Mouse (Mus musculus): Measurements from ENCODE around the gene Ggps1. TPM values are rescaled to one million over a fixed set of nuclear protein-coding genes. Genes with fewer than 3 reads are reported as not detected.

Ggps1 gene
- polyA plus RNA-seq (2015; fragmentation: Nextera tagmentation; extraction: Ambion mirVana): 33.7 and 34.5 TPM in 2 replicates

DNA sequence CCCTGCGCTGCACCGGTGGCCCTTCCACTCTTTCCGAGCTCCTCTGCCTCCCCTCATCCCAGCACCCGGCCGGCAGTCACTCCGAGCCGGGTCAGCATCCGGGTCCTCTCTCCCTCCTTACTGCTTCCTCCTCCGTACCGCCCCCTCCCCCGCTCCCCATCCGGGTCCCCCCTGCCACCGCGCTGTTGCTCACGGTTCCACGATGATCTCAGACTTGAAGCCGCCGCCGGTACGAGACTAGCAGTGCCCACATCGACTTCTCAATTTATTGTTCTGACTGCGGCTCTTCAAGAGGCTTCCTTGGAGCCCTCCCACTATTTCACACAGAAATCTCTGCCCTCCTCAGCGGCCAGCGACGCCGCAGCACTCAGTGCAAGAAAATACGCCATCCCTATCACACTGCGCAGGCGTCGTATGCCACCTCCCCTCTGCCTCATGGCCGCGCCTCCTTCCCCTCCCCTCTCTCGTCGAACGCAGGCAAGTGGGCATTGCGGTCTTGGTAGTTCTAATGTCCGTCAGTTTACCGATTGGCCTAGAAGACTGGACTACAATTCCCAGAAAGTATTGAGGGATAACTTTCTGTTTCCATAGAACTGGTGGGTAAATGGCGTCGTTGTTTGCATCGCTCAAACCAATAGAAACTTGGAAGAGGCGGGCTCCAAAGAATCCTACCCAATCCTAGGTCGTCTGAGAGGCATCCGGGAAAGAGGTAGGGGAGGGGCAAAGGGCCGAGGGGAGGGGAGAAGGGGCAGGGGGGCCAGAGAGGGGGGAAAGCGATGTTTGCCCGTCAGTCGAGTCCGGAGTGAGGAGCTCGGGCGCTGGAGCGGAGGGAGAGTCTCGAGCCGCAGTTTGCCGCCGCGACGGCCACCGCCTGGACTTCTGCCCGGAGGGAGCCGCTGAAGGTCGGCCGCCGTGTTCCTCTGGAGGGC, at the start of gene Ggps1, which contains the start of gene Arid4b:
TSS of gene Ggps1 (minus strand) at position 476 of the 929 bp plus-strand sequence.
TSS of gene Arid4b (plus strand) at position 220 of the 929 bp plus-strand sequence.
- Histone ChIP-seq H3K9me3 (ENCODE audit: low read length) (no peaks in the 10 kb centered on the region), H3K4me1 (ENCODE audit: insufficient read depth, low read depth, low read length) (peaks cover 6% of the 10 kb centered on the region; the same call in 1 of the 2 replicates), H3K36me3 (ENCODE audit: insufficient read depth, low read length) (no peaks in the 10 kb centered on the region), H3K27me3 (replicated peaks; ENCODE audit: insufficient read depth, low read length) (no peaks in the 10 kb centered on the region), H3K4me3 (ENCODE audit: low read depth, low read length) (peak within 1 kb of the TSS; percentile 98), H3K9ac (replicated peaks; ENCODE audit: low read depth) (peak within 1 kb of the TSS; percentile 93), H3K27ac (ENCODE audit: low read length) (peak within 1 kb of the TSS; percentile 97), H3K4me2 (replicated peaks; ENCODE audit: low read depth, low read length) (peak within 1 kb of the TSS; percentile 84)
- ATAC-seq (peak; percentile 96), DNase-seq (ENCODE audit: low spot score) (peak; percentile 100)
- TF ChIP-seq CTCF (IDR thresholded peaks at IDR 0.05) (no peak), EP300 (IDR thresholded peaks at IDR 0.05) (peak; percentile 40; the same call in 1 of the 2 replicates)
- under 1% methylated on average over 60 of the region's 64 CpGs for whole genome bisulfite sequencing

DNA sequence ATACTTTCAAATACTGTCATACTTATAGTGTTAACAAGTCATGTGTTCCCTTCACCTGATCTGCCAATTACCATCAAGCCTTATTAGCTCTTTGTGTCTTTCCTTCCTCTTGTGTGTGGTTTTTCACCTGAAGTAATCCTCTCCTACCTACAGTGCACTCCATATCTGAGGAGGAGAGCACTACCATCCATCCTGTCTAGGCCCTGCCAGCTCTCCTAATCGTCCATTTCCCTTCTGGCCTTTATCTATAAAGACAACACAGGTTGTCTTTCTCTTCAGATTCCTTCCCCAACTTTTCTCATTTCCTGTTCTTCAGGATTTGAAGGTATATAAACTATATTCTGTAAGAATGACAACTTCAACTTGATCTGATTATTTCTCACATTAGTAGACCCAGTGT, 47.9 kb upstream of the Ggps1 start:
- no peak for DNase-seq (ENCODE audit: low spot score)
- 41% methylated on average over 1 of the region's 1 CpGs for WGBS
- no peak for ATAC-seq
- TF ChIP-seq CTCF (IDR thresholded peaks at IDR 0.05) (no peak), EP300 (IDR thresholded peaks at IDR 0.05) (no peak)
- no peak overlapping the region for H3K4me2 ChIP-seq (replicated peaks; ENCODE audit: low read depth, low read length)
- no peaks in the 10 kb centered on the region for H3K27me3 ChIP-seq (replicated peaks; ENCODE audit: insufficient read depth, low read length)
- H3K27ac ChIP-seq (ENCODE audit: low read length): no peak overlapping the region
- no peak overlapping the region for H3K9ac ChIP-seq (replicated peaks; ENCODE audit: low read depth)
- no peaks in the 10 kb centered on the region for H3K9me3 ChIP-seq (ENCODE audit: low read length)
- no peaks in the 10 kb centered on the region for H3K36me3 ChIP-seq (ENCODE audit: insufficient read depth, low read length)
- no peaks in the 10 kb centered on the region for H3K4me1 ChIP-seq (ENCODE audit: insufficient read depth, low read depth, low read length)
- H3K4me3 ChIP-seq (ENCODE audit: low read depth, low read length): no peak overlapping the region

DNA sequence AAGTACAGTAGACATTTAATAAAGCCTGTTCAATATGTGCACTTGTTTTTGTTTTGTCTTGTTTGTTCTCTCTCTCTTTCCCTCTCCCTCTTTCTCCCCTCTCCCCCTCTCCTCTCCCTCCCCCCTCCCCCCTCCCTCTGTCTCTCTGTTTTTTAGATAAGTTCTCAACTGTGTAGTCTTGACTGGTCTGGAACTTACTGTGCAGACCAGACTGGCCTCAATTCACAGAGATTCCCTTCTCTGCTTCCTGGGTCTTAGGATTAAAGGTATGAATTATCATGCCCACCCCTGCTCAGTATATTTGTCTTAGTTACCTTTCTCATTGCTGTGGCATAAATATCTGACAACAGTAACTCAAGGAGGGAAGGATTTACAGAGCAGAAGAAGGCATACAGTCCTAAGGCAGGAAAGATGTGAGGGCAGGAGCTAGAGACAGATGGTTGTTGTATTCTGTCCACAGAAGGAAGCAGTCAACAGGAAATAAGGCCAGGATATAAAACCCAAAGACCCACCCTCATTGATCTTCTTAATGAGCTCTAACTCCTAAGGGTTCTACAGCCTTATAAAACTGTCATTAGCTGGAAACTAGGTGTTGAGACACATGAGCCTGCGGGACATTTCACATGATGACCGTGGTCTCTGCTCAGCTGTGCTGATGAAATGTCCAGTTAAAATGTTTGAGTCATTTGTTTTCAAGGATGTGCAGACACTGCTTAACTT, 47.0 kb upstream of the Ggps1 start:
- Histone ChIP-seq H3K9me3 (ENCODE audit: low read length) (no peaks in the 10 kb centered on the region), H3K27me3 (replicated peaks; ENCODE audit: insufficient read depth, low read length) (no peaks in the 10 kb centered on the region), H3K4me3 (ENCODE audit: low read depth, low read length) (no peak overlapping the region), H3K36me3 (ENCODE audit: insufficient read depth, low read length) (no peaks in the 10 kb centered on the region), H3K27ac (ENCODE audit: low read length) (no peak overlapping the region), H3K4me2 (replicated peaks; ENCODE audit: low read depth, low read length) (no peak overlapping the region), H3K4me1 (ENCODE audit: insufficient read depth, low read depth, low read length) (no peaks in the 10 kb centered on the region), H3K9ac (replicated peaks; ENCODE audit: low read depth) (no peak overlapping the region)
- DNase-seq (ENCODE audit: low spot score) (no peak), ATAC-seq (no peak)
- TF ChIP-seq CTCF (IDR thresholded peaks at IDR 0.05): no peak
- no peak for TF ChIP-seq EP300 (IDR thresholded peaks at IDR 0.05)
- 76% methylated on average over 2 of the region's 2 CpGs for WGBS

DNA sequence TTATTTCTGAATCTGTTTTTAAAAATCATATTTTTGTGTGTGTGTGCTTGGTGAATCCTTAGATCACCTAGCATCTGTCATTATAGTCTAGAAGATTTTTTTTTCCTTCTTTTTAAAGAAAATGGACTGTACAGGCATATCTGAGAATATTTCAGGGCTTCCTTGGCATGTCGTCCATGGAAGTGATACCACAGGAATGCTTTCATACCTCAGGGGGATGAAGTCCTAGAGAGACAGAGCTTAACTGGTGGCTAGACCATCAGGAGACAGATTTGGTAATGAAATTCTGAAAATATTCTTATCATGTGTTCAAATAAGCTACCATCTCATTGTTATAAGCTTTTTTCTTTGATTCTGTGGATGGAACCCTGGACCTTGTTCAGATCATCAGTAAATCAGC, 39.7 kb upstream of the Ggps1 start:
- WGBS: 44% methylated on average over 1 of the region's 1 CpGs
- Histone ChIP-seq H3K9me3 (ENCODE audit: low read length) (no peaks in the 10 kb centered on the region), H3K36me3 (ENCODE audit: insufficient read depth, low read length) (no peaks in the 10 kb centered on the region), H3K9ac (replicated peaks; ENCODE audit: low read depth) (no peak overlapping the region), H3K27ac (ENCODE audit: low read length) (no peak overlapping the region), H3K4me1 (ENCODE audit: insufficient read depth, low read depth, low read length) (0 out of 2 replicates have a peak, but pooled peaks cover 3% of the 10 kb centered on the region), H3K4me3 (ENCODE audit: low read depth, low read length) (no peak overlapping the region), H3K27me3 (replicated peaks; ENCODE audit: insufficient read depth, low read length) (no peaks in the 10 kb centered on the region), H3K4me2 (replicated peaks; ENCODE audit: low read depth, low read length) (no peak overlapping the region)
- TF ChIP-seq EP300 (IDR thresholded peaks at IDR 0.05) (no peak), CTCF (IDR thresholded peaks at IDR 0.05) (no peak)
- DNase-seq (ENCODE audit: low spot score) (no peak), ATAC-seq (no peak)

DNA sequence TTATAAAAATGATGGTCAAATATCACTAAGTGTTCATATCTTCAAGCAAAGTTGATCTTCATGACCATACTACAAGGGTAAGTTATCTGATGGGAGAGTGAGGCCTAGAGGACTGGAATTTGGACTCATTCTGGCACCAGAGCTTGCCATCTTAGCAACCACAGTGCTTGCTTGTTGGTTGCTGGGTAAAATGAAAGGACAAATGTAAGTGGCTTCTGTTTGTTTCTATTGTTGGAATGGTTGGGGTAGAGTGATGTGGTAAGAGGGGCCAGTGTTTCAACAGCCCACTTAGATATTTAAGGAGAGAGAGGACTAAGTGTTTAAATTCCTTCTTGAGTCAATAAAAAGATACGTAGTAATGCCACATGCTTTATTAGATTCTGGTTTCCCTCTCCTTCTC, 25.4 kb upstream of the Ggps1 start:
- no peaks in the 10 kb centered on the region for H3K4me1 ChIP-seq (ENCODE audit: insufficient read depth, low read depth, low read length)
- peak; percentile 92 for DNase-seq (ENCODE audit: low spot score)
- H3K4me3 ChIP-seq (ENCODE audit: low read depth, low read length): no peak overlapping the region
- H3K36me3 ChIP-seq (ENCODE audit: insufficient read depth, low read length): no peaks in the 10 kb centered on the region
- no peak overlapping the region for H3K4me2 ChIP-seq (replicated peaks; ENCODE audit: low read depth, low read length)
- WGBS: 56% methylated on average over 1 of the region's 1 CpGs
- 0 out of 2 replicates have a peak overlapping the region, but pooled peaks have one; percentile 22 for H3K27ac ChIP-seq (ENCODE audit: low read length)
- TF ChIP-seq EP300 (IDR thresholded peaks at IDR 0.05): peak; percentile 97
- no peak for TF ChIP-seq CTCF (IDR thresholded peaks at IDR 0.05)
- no peak overlapping the region for H3K9ac ChIP-seq (replicated peaks; ENCODE audit: low read depth)
- no peaks in the 10 kb centered on the region for H3K27me3 ChIP-seq (replicated peaks; ENCODE audit: insufficient read depth, low read length)
- peak; percentile 98 for ATAC-seq
- no peaks in the 10 kb centered on the region for H3K9me3 ChIP-seq (ENCODE audit: low read length)

DNA sequence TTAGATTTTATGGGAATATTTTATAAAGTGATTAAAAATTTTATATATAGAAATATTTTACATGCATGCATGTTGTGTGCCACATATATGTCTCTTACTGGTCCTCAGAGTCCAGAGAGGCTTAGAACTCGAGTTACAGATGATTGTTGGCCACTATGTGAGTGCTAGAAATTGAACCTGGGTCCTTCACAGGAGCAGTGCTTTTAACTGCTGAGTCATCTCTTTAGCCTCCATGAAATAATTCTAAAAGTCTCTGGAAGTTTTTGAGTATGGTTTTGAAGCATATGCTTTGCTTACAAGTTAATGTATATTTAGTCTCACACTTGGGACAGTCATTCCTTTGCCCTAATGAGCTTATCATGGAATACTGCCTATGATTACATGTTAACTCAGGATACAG, 12.0 kb upstream of the Ggps1 start:
- TF ChIP-seq CTCF (IDR thresholded peaks at IDR 0.05): no peak
- no peak for TF ChIP-seq EP300 (IDR thresholded peaks at IDR 0.05)
- no peak overlapping the region for H3K4me2 ChIP-seq (replicated peaks; ENCODE audit: low read depth, low read length)
- no peaks in the 10 kb centered on the region for H3K4me1 ChIP-seq (ENCODE audit: insufficient read depth, low read depth, low read length)
- H3K9me3 ChIP-seq (ENCODE audit: low read length): no peaks in the 10 kb centered on the region
- DNase-seq (ENCODE audit: low spot score) (no peak), ATAC-seq (no peak)
- H3K4me3 ChIP-seq (ENCODE audit: low read depth, low read length): no peak overlapping the region
- no peak overlapping the region for H3K9ac ChIP-seq (replicated peaks; ENCODE audit: low read depth)
- WGBS: 70% methylated on average over 1 of the region's 1 CpGs
- H3K36me3 ChIP-seq (ENCODE audit: insufficient read depth, low read length): no peaks in the 10 kb centered on the region
- no peaks in the 10 kb centered on the region for H3K27me3 ChIP-seq (replicated peaks; ENCODE audit: insufficient read depth, low read length)
- no peak overlapping the region for H3K27ac ChIP-seq (ENCODE audit: low read length)
